Mouse (Mus musculus): ENCODE results near the gene Vrk1.

DNA sequence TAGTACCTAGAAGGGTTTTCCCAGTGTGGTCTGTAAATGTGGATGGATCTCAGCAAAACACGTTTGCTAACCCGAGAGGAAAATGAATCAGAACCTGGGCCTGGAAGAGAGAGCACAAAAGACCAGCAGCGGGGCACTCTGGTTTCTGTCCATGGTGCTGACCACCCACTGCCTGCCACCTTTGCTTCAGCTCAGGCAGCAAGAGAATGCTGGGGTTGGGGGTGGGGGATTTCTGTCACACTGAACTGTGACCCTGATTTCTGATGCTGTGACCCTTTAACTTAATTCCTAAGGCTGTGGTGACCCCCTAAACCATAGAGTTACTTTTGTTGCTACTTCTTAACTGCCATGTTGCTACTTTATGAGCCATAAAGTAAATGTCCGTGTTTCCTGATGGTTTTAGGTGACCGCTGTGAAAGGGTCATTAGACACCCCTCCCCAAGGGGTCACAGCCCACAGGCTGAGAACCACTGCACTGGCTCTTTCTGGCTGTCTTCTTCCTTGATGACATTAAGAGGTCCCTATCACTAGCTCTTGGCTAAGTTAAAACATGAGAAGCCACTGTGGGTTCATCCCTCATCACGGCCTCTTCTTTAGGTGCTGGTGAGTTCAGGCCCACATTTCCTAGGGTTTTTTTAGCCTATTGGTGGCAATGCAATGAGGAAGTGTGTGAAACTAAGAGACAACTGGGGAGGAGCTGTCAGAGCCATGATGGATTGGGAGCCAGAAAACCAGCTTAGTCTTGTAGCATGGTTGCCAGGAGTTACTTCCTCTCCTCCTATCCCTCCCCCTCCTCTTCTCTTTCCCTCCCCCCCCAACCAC lies 105.3 kb downstream of the Vrk1 start:
- TF ChIP-seq CEBPB (IDR thresholded peaks at IDR 0.05; ENCODE audit: insufficient read depth, poor library complexity, severe bottlenecking) (no peak), MAX (IDR thresholded peaks at IDR 0.05; ENCODE audit: low read depth) (no peak), REST (IDR thresholded peaks at IDR 0.05; ENCODE audit: insufficient read depth, insufficient read length) (peak; percentile 82), POLR2A (IDR thresholded peaks at IDR 0.05; ENCODE audit: insufficient read length, low read depth) (no peak), USF1 (IDR thresholded peaks at IDR 0.05; ENCODE audit: low read depth) (no peak), TCF12 (IDR thresholded peaks at IDR 0.05; ENCODE audit: insufficient read depth, poor library complexity, severe bottlenecking) (no peak)
